Mouse (Mus musculus) liver, embryonic 14.5 days (tissue): ENCODE measurements around the gene Rpp14.

Experiments used
- CTCF ChIP-seq: IDR thresholded peaks from 2 replicates; pipeline ENCODE4 v1.5.1; 2016; ENCODE audit warnings: antibody characterized with exemption, low read depth, control low read depth
- EP300 ChIP-seq: IDR thresholded peaks from 2 replicates; pipeline ENCODE4 v1.6.1; 2016; ENCODE audit warnings: antibody characterized with exemption, low read depth

GRCm38 (mm10) chr14:8051869-8052268, 28.3 kb upstream of the Rpp14 start:
- no peak for TF ChIP-seq CTCF
- no peak for TF ChIP-seq EP300
